Mouse (Mus musculus) cerebellum, adult 2 months (tissue): ENCODE data around the gene Lepr.

ENCODE experiments used
- CTCF ChIP-seq: fragments of 200-500 bp; IDR thresholded peaks from 2 replicates; pipeline ENCODE4 v1.5.1; 2011; ENCODE audit warnings: low read depth, mild to moderate bottlenecking, control low read depth, low read length, moderate library complexity, borderline replicate concordance; ENCODE audit not compliant: insufficient read depth
- POLR2A ChIP-seq: fragments of 200-500 bp; IDR thresholded peaks from 2 replicates; pipeline ENCODE4 v1.6.1; 2011; ENCODE audit warnings: low read length, control low read depth, borderline replicate concordance; ENCODE audit not compliant: insufficient read depth

DNA sequence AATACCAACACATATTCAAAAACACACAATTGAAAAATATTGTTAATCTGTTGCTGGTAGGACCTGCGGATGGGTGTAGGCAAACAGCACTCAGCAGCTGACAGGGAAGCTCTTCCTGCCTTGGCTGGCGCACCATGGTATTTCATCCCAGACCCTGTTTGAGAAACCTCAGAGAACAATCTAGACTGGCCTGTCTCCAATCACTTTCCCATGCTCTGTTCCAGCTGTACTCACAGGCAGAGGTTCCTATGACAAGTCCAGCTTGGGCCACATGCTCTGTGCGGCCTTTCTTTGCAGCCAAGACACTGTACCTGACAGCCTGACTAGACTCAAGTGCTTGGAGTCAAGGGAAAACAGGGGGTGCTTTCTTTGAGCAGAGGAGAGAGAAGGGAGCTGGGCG lies 6.1 kb upstream of the Lepr start:
- no peak for TF ChIP-seq CTCF
- TF ChIP-seq POLR2A = no peak
